Mouse (Mus musculus): ENCODE data around the gene Cfh. TPM values are rescaled to one million over a fixed set of nuclear protein-coding genes. Genes with fewer than 3 reads are reported as not detected.

Gene Cfh
- polyA plus RNA-seq, 1 experiment from 2014 or later: 4.0 TPM

DNA sequence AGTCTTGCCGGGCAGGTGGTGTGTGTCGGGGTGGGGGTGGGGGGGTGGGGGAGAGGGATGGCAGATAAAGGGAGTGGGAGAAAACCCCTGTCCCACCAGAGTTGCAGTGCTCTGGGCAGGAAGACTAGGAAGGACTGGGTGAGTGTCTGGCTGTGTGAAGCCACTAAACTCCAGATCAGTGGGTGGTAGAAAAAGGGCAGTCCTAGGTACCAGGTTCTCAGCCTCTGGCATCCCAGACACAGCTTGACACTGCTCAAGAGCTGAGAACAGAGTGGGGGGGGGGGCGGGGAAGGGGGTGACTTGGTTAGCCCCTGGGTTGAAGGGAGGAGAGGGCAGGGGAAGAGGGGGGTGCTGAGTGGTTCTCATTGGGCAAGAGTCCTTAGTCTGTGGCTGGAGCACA, 24.6 kb downstream of the Cfh start:
- 87% methylated on average over 2 of the region's 3 CpGs for WGBS
- ATAC-seq (replicated peaks; ENCODE audit: low FRiP score, low TSS enrichment, low read depth): no peak

GRCm38 (mm10) chr1:140069471-140069870, 114.1 kb downstream of the Cfh start:
- H3K27me3 ChIP-seq (replicated peaks; ENCODE audit: control insufficient read depth, insufficient read depth, low read length): no peaks in the 10 kb centered on the region
- ATAC-seq (replicated peaks; ENCODE audit: low FRiP score, low TSS enrichment, low read depth) (no peak), DNase-seq (ENCODE audit: low spot score) (no peak)
- no peaks in the 10 kb centered on the region for H3K36me3 ChIP-seq (ENCODE audit: control insufficient read depth, insufficient read depth, low read length)
- no peak overlapping the region for H3K9ac ChIP-seq (ENCODE audit: low read length)
- H3K4me3 ChIP-seq (ENCODE audit: low read depth, low read length): no peak overlapping the region
- H3K27ac ChIP-seq (ENCODE audit: low read depth): no peak overlapping the region
- no peaks in the 10 kb centered on the region for H3K9me3 ChIP-seq (ENCODE audit: control insufficient read depth, low read length)
- H3K4me2 ChIP-seq (ENCODE audit: low read length): no peak overlapping the region
- no peaks in the 10 kb centered on the region for H3K4me1 ChIP-seq (replicated peaks; ENCODE audit: control insufficient read depth, insufficient read depth, low read length)

More for the DNA sequence above, 24.6 kb downstream of the Cfh start:
- H3K9ac ChIP-seq (ENCODE audit: low read length): no peak overlapping the region
- H3K9me3 ChIP-seq (ENCODE audit: control insufficient read depth, low read length): no peaks in the 10 kb centered on the region
- no peak for DNase-seq (ENCODE audit: low spot score)
- H3K4me2 ChIP-seq (ENCODE audit: low read length): no peak overlapping the region
- no peaks in the 10 kb centered on the region for H3K4me1 ChIP-seq (replicated peaks; ENCODE audit: control insufficient read depth, insufficient read depth, low read length)
- no peak overlapping the region for H3K27ac ChIP-seq (ENCODE audit: low read depth)
- no peaks in the 10 kb centered on the region for H3K27me3 ChIP-seq (replicated peaks; ENCODE audit: control insufficient read depth, insufficient read depth, low read length)
- no peak overlapping the region for H3K4me3 ChIP-seq (ENCODE audit: low read depth, low read length)
- H3K36me3 ChIP-seq (ENCODE audit: control insufficient read depth, insufficient read depth, low read length): no peaks in the 10 kb centered on the region

Other genes starting within 250 kb of the Cfh start
- gene Kcnt2, start 62.4 kb upstream of the Cfh start, polyA plus RNA-seq (2014; fragmentation: Nextera tagmentation; extraction: Ambion mirVana): 4.8 and 5.1 TPM in 2 replicates